Mouse (Mus musculus): ENCODE data around the gene Ttll8. TPM values are rescaled to one million over a fixed set of nuclear protein-coding genes. Genes with fewer than 3 reads are reported as not detected.

The Ttll8 gene
- polyA plus RNA-seq, 1 experiment from 2014 or later = not detected

GRCm38 (mm10) chr15:88854119-88854968, 99.9 kb downstream of the Ttll8 start:
- 0 out of 2 replicates have a peak overlapping the region, but pooled peaks have one; percentile 7 for H3K4me2 ChIP-seq
- H3K9me3 ChIP-seq (ENCODE audit: low read depth, low read length) = no peaks in the 10 kb centered on the region
- 35% methylated on average over 6 of the region's 6 CpGs for WGBS
- H3K27ac ChIP-seq (ENCODE audit: low read depth) = peak overlapping the region; percentile 65; the same call in 1 of the 2 replicates
- no peaks in the 10 kb centered on the region for H3K36me3 ChIP-seq (ENCODE audit: insufficient read depth)
- ATAC-seq (ENCODE audit: insufficient read depth) (peak; percentile 25; the same call in 1 of the 2 replicates), DNase-seq (peak; percentile 62)
- no peak for TF ChIP-seq CTCF (IDR thresholded peaks at IDR 0.05; ENCODE audit: low read depth)
- H3K4me3 ChIP-seq (ENCODE audit: low read depth, low read length) = no peak overlapping the region
- H3K9ac ChIP-seq = no peak overlapping the region
- peaks cover 23% of the 10 kb centered on the region for H3K4me1 ChIP-seq (ENCODE audit: insufficient read depth)
- no peaks in the 10 kb centered on the region for H3K27me3 ChIP-seq (ENCODE audit: insufficient read depth, low read length)

- Histone ChIP-seq H3K9ac (no peak overlapping the region), H3K36me3 (ENCODE audit: insufficient read depth) (no peaks in the 10 kb centered on the region), H3K9me3 (ENCODE audit: low read depth, low read length) (no peaks in the 10 kb centered on the region), H3K4me2 (no peak overlapping the region), H3K4me3 (ENCODE audit: low read depth, low read length) (no peak overlapping the region), H3K27me3 (ENCODE audit: insufficient read depth, low read length) (no peaks in the 10 kb centered on the region), H3K4me1 (ENCODE audit: insufficient read depth) (peaks cover 23% of the 10 kb centered on the region), H3K27ac (ENCODE audit: low read depth) (no peak overlapping the region)
- DNase-seq (no peak), ATAC-seq (ENCODE audit: insufficient read depth) (no peak)
- WGBS = 83% methylated on average over 9 of the region's 9 CpGs
- TF ChIP-seq CTCF (IDR thresholded peaks at IDR 0.05; ENCODE audit: low read depth) = no peak
Observed at GRCm38 (mm10) chr15:88853106-88853505, 101.1 kb downstream of the Ttll8 start.

GRCm38 (mm10) chr15:88851507-88852149, 102.6 kb downstream of the Ttll8 start:
- Histone ChIP-seq H3K4me3 (ENCODE audit: low read depth, low read length) (no peak overlapping the region), H3K27me3 (ENCODE audit: insufficient read depth, low read length) (no peaks in the 10 kb centered on the region), H3K27ac (ENCODE audit: low read depth) (peak overlapping the region; percentile 84), H3K36me3 (ENCODE audit: insufficient read depth) (no peaks in the 10 kb centered on the region), H3K9me3 (ENCODE audit: low read depth, low read length) (no peaks in the 10 kb centered on the region), H3K4me1 (ENCODE audit: insufficient read depth) (peaks cover 23% of the 10 kb centered on the region), H3K4me2 (peak overlapping the region; percentile 7; the same call in 1 of the 2 replicates), H3K9ac (no peak overlapping the region)
- DNase-seq (peak; percentile 57), ATAC-seq (ENCODE audit: insufficient read depth) (peak; percentile 73)
- WGBS = 61% methylated on average over 10 of the region's 10 CpGs
- TF ChIP-seq CTCF (IDR thresholded peaks at IDR 0.05; ENCODE audit: low read depth) = peak; percentile 28

- H3K9ac ChIP-seq = no peak overlapping the region
- no peak overlapping the region for H3K4me3 ChIP-seq (ENCODE audit: low read depth, low read length)
- no peaks in the 10 kb centered on the region for H3K27me3 ChIP-seq (ENCODE audit: insufficient read depth, low read length)
- no peaks in the 10 kb centered on the region for H3K9me3 ChIP-seq (ENCODE audit: low read depth, low read length)
- 27% methylated on average over 3 of the region's 3 CpGs for WGBS
- H3K4me1 ChIP-seq (ENCODE audit: insufficient read depth) = peaks cover 23% of the 10 kb centered on the region
- H3K27ac ChIP-seq (ENCODE audit: low read depth) = peak overlapping the region; percentile 84
- peak overlapping the region; percentile 7; the same call in 1 of the 2 replicates for H3K4me2 ChIP-seq
- no peaks in the 10 kb centered on the region for H3K36me3 ChIP-seq (ENCODE audit: insufficient read depth)
- no peak for TF ChIP-seq CTCF (IDR thresholded peaks at IDR 0.05; ENCODE audit: low read depth)
- ATAC-seq (ENCODE audit: insufficient read depth) (peak; percentile 20; the same call in 1 of the 2 replicates), DNase-seq (no peak)
Observed at GRCm38 (mm10) chr15:88851076-88851475, 103.1 kb downstream of the Ttll8 start.

- peak; percentile 71 for ATAC-seq (ENCODE audit: insufficient read depth)
- no peaks in the 10 kb centered on the region for H3K36me3 ChIP-seq (ENCODE audit: insufficient read depth)
- no peak for TF ChIP-seq CTCF (IDR thresholded peaks at IDR 0.05; ENCODE audit: low read depth)
- peaks cover 22% of the 10 kb centered on the region for H3K4me1 ChIP-seq (ENCODE audit: insufficient read depth)
- peak; percentile 67 for DNase-seq
- no peaks in the 10 kb centered on the region for H3K9me3 ChIP-seq (ENCODE audit: low read depth, low read length)
- H3K4me3 ChIP-seq (ENCODE audit: low read depth, low read length) = no peak overlapping the region
- no peak overlapping the region for H3K9ac ChIP-seq
- H3K4me2 ChIP-seq = no peak overlapping the region
- WGBS = 39% methylated on average over 10 of the region's 10 CpGs
- no peaks in the 10 kb centered on the region for H3K27me3 ChIP-seq (ENCODE audit: insufficient read depth, low read length)
- peak overlapping the region; percentile 84 for H3K27ac ChIP-seq (ENCODE audit: low read depth)
Observed at GRCm38 (mm10) chr15:88850146-88850826, 103.9 kb downstream of the Ttll8 start.

- Histone ChIP-seq H3K27me3 (ENCODE audit: insufficient read depth, low read length) (no peaks in the 10 kb centered on the region), H3K4me1 (ENCODE audit: insufficient read depth) (peaks cover 15% of the 10 kb centered on the region), H3K9me3 (ENCODE audit: low read depth, low read length) (no peaks in the 10 kb centered on the region), H3K27ac (ENCODE audit: low read depth) (no peak overlapping the region), H3K4me2 (no peak overlapping the region), H3K4me3 (ENCODE audit: low read depth, low read length) (no peak overlapping the region), H3K9ac (no peak overlapping the region), H3K36me3 (ENCODE audit: insufficient read depth) (no peaks in the 10 kb centered on the region)
- WGBS = 89% methylated on average over 2 of the region's 2 CpGs
- no peak for DNase-seq
- ATAC-seq (ENCODE audit: insufficient read depth) = no peak
- no peak for TF ChIP-seq CTCF (IDR thresholded peaks at IDR 0.05; ENCODE audit: low read depth)
Observed at GRCm38 (mm10) chr15:88849621-88850020, 104.6 kb downstream of the Ttll8 start.
